Mouse (Mus musculus): Measurements from ENCODE around the gene Tsfm. TPM values are rescaled to one million over a fixed set of nuclear protein-coding genes. Genes with fewer than 3 reads are reported as not detected.

Gene Tsfm
- polyA plus RNA-seq, 1 experiment: 31.8 TPM

- no peak for DNase-seq (ENCODE audit: extremely low spot score in 1 of 2, low spot score in 1 of 2)
Observed at GRCm38 (mm10) chr10:126988513-126989165, 42.0 kb downstream of the Tsfm start.

- DNase-seq (ENCODE audit: extremely low spot score in 1 of 2, low spot score in 1 of 2): no peak
Observed at GRCm38 (mm10) chr10:126987183-126988118, 43.2 kb downstream of the Tsfm start.

- DNase-seq (ENCODE audit: extremely low spot score in 1 of 2, low spot score in 1 of 2): peak in 1 of 2 experiments; percentile 73
Observed at GRCm38 (mm10) chr10:126986541-126986961, 44.1 kb downstream of the Tsfm start.

- DNase-seq (ENCODE audit: extremely low spot score in 1 of 2, low spot score in 1 of 2): no peak
Observed at GRCm38 (mm10) chr10:126985579-126985978, 45.1 kb downstream of the Tsfm start.

- DNase-seq (ENCODE audit: extremely low spot score in 1 of 2, low spot score in 1 of 2): no peak
Observed at GRCm38 (mm10) chr10:126985127-126985526, 45.5 kb downstream of the Tsfm start.

- peak in 1 of 2 experiments; percentile 38 for DNase-seq (ENCODE audit: extremely low spot score in 1 of 2, low spot score in 1 of 2)
Observed at GRCm38 (mm10) chr10:126984189-126985004, 46.2 kb downstream of the Tsfm start.

- DNase-seq (ENCODE audit: extremely low spot score in 1 of 2, low spot score in 1 of 2): no peak
Observed at GRCm38 (mm10) chr10:126983193-126983725, 47.4 kb downstream of the Tsfm start.

- no peak for DNase-seq (ENCODE audit: extremely low spot score in 1 of 2, low spot score in 1 of 2)
Observed at GRCm38 (mm10) chr10:126981746-126982145, 48.9 kb downstream of the Tsfm start.

GRCm38 (mm10) chr10:126980933-126981530 lies 49.6 kb downstream of the Tsfm start:
- DNase-seq (ENCODE audit: extremely low spot score in 1 of 2, low spot score in 1 of 2): no peak

GRCm38 (mm10) chr10:126980221-126980932 lies 50.3 kb downstream of the Tsfm start:
- peak in 1 of 2 experiments; percentile 53 for DNase-seq (ENCODE audit: extremely low spot score in 1 of 2, low spot score in 1 of 2)

- peak in 1 of 2 experiments; percentile 65 for DNase-seq (ENCODE audit: extremely low spot score in 1 of 2, low spot score in 1 of 2)
Observed at GRCm38 (mm10) chr10:126979636-126980151, 50.9 kb downstream of the Tsfm start.

GRCm38 (mm10) chr10:126979121-126979635 lies 51.5 kb downstream of the Tsfm start:
- DNase-seq (ENCODE audit: extremely low spot score in 1 of 2, low spot score in 1 of 2): peak in 1 of 2 experiments; percentile 45

- DNase-seq (ENCODE audit: extremely low spot score in 1 of 2, low spot score in 1 of 2): peak; percentile 98 to 100
Observed at GRCm38 (mm10) chr10:126978277-126978994, 52.2 kb downstream of the Tsfm start, which contains the start of gene Ctdsp2. Gene Ctdsp2 (plus strand): TSS chr10:126978717.

- DNase-seq (ENCODE audit: extremely low spot score in 1 of 2, low spot score in 1 of 2): no peak
Observed at GRCm38 (mm10) chr10:126977076-126977475, 53.6 kb downstream of the Tsfm start.

- DNase-seq (ENCODE audit: extremely low spot score in 1 of 2, low spot score in 1 of 2): no peak
Observed at GRCm38 (mm10) chr10:126975706-126976105, 54.9 kb downstream of the Tsfm start.

GRCm38 (mm10) chr10:126972988-126973387 lies 57.7 kb downstream of the Tsfm start:
- no peak for DNase-seq (ENCODE audit: extremely low spot score in 1 of 2, low spot score in 1 of 2)

GRCm38 (mm10) chr10:126972051-126972725 lies 58.5 kb downstream of the Tsfm start:
- DNase-seq (ENCODE audit: extremely low spot score in 1 of 2, low spot score in 1 of 2): no peak
